Mouse (Mus musculus): ENCODE results near the gene Cks2. TPM values are rescaled to one million over a fixed set of nuclear protein-coding genes. Genes with fewer than 3 reads are reported as not detected.

Gene Cks2
- 4.8 TPM for polyA plus RNA-seq (2015; fragmentation: Illumina TruSeq; extraction: RNeasy Lipid Tissue Mini Kit (QIAGEN cat#74804); ENCODE audit: low read depth, low replicate concordance)

GRCm38 (mm10) chr13:51644829-51645789 lies at the start of gene Cks2:
TSS of gene Cks2 (plus strand) at chr13:51645232.

DNA sequence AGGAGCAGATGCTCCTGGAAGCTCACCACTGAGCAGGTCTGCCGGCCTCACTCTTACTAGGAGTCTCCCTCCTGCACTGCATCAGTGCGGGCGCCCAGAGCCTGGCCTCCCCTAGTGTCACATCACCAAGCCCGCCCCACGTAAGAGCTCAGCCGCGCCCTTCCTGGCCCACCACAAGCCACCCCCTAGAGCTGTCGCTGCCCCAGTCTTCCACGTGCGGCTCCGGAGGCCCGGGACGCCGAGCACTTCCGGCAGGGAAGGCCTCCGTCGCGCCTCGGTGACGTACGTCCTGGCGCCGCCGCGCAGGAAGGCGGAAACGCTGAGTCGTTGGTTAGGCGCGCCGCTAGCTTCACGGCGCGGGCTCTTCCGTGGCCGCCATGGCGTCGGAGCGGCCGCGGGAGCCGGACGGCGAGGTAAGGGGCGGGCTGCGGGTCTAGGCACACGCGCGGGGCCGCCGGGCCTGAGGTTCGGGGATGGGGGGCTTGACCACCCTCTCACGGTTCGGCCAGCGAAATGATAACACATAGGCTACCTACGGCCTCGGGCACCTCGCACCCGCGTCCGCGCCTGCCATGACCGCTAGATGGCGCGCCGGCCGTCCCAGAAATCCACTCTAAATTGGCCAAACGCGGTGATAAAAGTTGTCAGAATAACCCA lies 6.5 kb downstream of the Cks2 start, which contains the start of gene Secisbp2:
Secisbp2 (plus strand) TSS at position 290 of the 657 bp plus-strand sequence.

Other genes with a start within 250 kb of the Cks2 start
- gene S1pr3, start 236.6 kb upstream of the Cks2 start, polyA plus RNA-seq (2015; fragmentation: Illumina TruSeq; extraction: RNeasy Lipid Tissue Mini Kit (QIAGEN cat#74804); ENCODE audit: low read depth, low replicate concordance) = 4.5 TPM
- gene Shc3, start 75.8 kb upstream of the Cks2 start, polyA plus RNA-seq (2015; fragmentation: Illumina TruSeq; extraction: RNeasy Lipid Tissue Mini Kit (QIAGEN cat#74804); ENCODE audit: low read depth, low replicate concordance) = 54.6 TPM
- 12.9 TPM for gene Secisbp2, start 6.5 kb downstream of the Cks2 start, polyA plus RNA-seq (2015; fragmentation: Illumina TruSeq; extraction: RNeasy Lipid Tissue Mini Kit (QIAGEN cat#74804); ENCODE audit: low read depth, low replicate concordance)
- 61.0 TPM for gene Sema4d, start 148.5 kb downstream of the Cks2 start, polyA plus RNA-seq (2015; fragmentation: Illumina TruSeq; extraction: RNeasy Lipid Tissue Mini Kit (QIAGEN cat#74804); ENCODE audit: low read depth, low replicate concordance)
- gene Gadd45g, start 201.4 kb downstream of the Cks2 start, polyA plus RNA-seq (2015; fragmentation: Illumina TruSeq; extraction: RNeasy Lipid Tissue Mini Kit (QIAGEN cat#74804); ENCODE audit: low read depth, low replicate concordance) = 21.3 TPM

All from brain, adult 10 weeks (tissue).